Mouse (Mus musculus) CH12.LX (cell line): ENCODE results near the gene Ckap2l. TPM values are rescaled to one million over a fixed set of nuclear protein-coding genes. Genes with fewer than 3 reads are reported as not detected.

Experiments
- DNase-seq: peaks from one replicate; pipeline ENCODE4 v3.0.0-alpha.2; 2013; ENCODE audit errors: extremely low read depth
- H3K27ac ChIP-seq: 2 replicates; pipeline ENCODE4 v1.5.1; 2012; ENCODE audit warnings: low read depth, mild to moderate bottlenecking, control low read depth, moderate library complexity; ENCODE audit not compliant: insufficient read depth
- H3K27me3 ChIP-seq: replicated peaks from 2 replicates; pipeline ENCODE3; 2012; ENCODE audit warnings: inconsistent platforms
- H3K36me3 ChIP-seq, 2 experiments: replicated peaks in 1 of 2; 2 replicates each; pipeline versions ENCODE3 to v1.6.1; 2012; ENCODE audit warnings: inconsistent platforms in 1 of 2, low read length in 1 of 2, mild to moderate bottlenecking in 1 of 2, mixed read lengths in 1 of 2, moderate library complexity in 1 of 2; ENCODE audit not compliant: control insufficient read depth in 1 of 2, insufficient read depth in 1 of 2
- H3K4me1 ChIP-seq, 2 experiments: 2 replicates each; pipeline ENCODE4 v1.6.1; 2012; ENCODE audit warnings: inconsistent platforms in 1 of 2, moderate library complexity in 1 of 2; ENCODE audit not compliant: insufficient read depth in 2 of 2, control insufficient read depth in 1 of 2
- H3K4me2 ChIP-seq: 2 replicates; pipeline ENCODE4 v1.6.1; 2012; ENCODE audit warnings: low read depth, mild to moderate bottlenecking, control low read depth; ENCODE audit not compliant: poor library complexity, insufficient read depth, severe bottlenecking
- H3K4me3 ChIP-seq, 3 experiments: fragments of 150-350 bp in 1 of 3; sonication (generic) in 1 of 3; replicated peaks in 1 of 3; 2 replicates each; pipeline versions ENCODE3 to v1.5.1; 2011 to 2012; ENCODE audit warnings: low read depth in 2 of 3, low read length in 2 of 3, mild to moderate bottlenecking in 2 of 3, moderate library complexity in 2 of 3, control low read depth in 1 of 3, improper control_type of control experiment in 1 of 3, inconsistent platforms in 1 of 3, mixed read lengths in 1 of 3; ENCODE audit not compliant: poor library complexity in 1 of 3
- H3K79me2 ChIP-seq: replicated peaks from 2 replicates; pipeline ENCODE4 v1.6.1; 2012; ENCODE audit warnings: mild to moderate bottlenecking, moderate library complexity; ENCODE audit not compliant: control insufficient read depth, poor library complexity, insufficient read depth, severe bottlenecking; ENCODE audit errors: extremely low read depth
- H3K9ac ChIP-seq: 2 replicates; pipeline ENCODE4 v1.6.1; 2012; ENCODE audit warnings: low read depth, mild to moderate bottlenecking, control low read depth, moderate library complexity; ENCODE audit not compliant: insufficient read depth
- H3K9me3 ChIP-seq: replicated peaks from 2 replicates; pipeline ENCODE3; 2012; ENCODE audit warnings: low read length, inconsistent platforms, mixed read lengths
- CHD1 ChIP-seq: IDR thresholded peaks from 2 replicates; pipeline ENCODE4 v1.6.1; 2012; ENCODE audit warnings: low read depth, low read length, improper control_type of control experiment, inconsistent platforms
- CHD2 ChIP-seq: IDR thresholded peaks from 2 replicates; pipeline ENCODE4 v1.6.1; 2011; ENCODE audit warnings: low read length, improper control_type of control experiment
- CTCF ChIP-seq, 2 experiments: IDR thresholded peaks in 1 of 2; conservative IDR thresholded peaks in 1 of 2; 2 replicates each; pipeline ENCODE4 v1.5.1; 2011 to 2012; ENCODE audit warnings: low read depth in 2 of 2, low read length in 2 of 2, improper control_type of control experiment in 1 of 2, inconsistent platforms in 1 of 2, mild to moderate bottlenecking in 1 of 2, moderate library complexity in 1 of 2
- ELF1 ChIP-seq: IDR thresholded peaks from 2 replicates; pipeline ENCODE4 v1.6.1; 2014; ENCODE audit warnings: low read depth, mild to moderate bottlenecking, inconsistent platforms, low read length, improper control_type of control experiment
- EP300 ChIP-seq: IDR thresholded peaks from 2 replicates; pipeline ENCODE4 v1.6.1; 2011; ENCODE audit warnings: low read length, improper control_type of control experiment
- ETS1 ChIP-seq: conservative IDR thresholded peaks from 2 replicates; pipeline ENCODE4 v1.6.1; 2012; ENCODE audit warnings: low read depth, mild to moderate bottlenecking, inconsistent platforms, low read length, improper control_type of control experiment, moderate library complexity
- GABPA ChIP-seq: IDR thresholded peaks from 2 replicates; pipeline ENCODE4 v1.6.1; 2012; ENCODE audit warnings: low read depth, low read length, improper control_type of control experiment, inconsistent platforms; ENCODE audit not compliant: insufficient replicate concordance
- HCFC1 ChIP-seq: IDR thresholded peaks from 2 replicates; pipeline ENCODE4 v1.6.1; 2012; ENCODE audit warnings: low read depth, mild to moderate bottlenecking, inconsistent platforms, low read length, improper control_type of control experiment
- IRF4 ChIP-seq: IDR thresholded peaks from 2 replicates; pipeline ENCODE4 v1.6.1; 2014; ENCODE audit warnings: low read depth, mild to moderate bottlenecking, inconsistent platforms, low read length, improper control_type of control experiment
- JUN ChIP-seq: IDR thresholded peaks from 2 replicates; pipeline ENCODE4 v1.6.1; 2011; ENCODE audit warnings: low read depth, mild to moderate bottlenecking, low read length, improper control_type of control experiment, moderate library complexity; ENCODE audit not compliant: insufficient read depth
- JUND ChIP-seq: conservative IDR thresholded peaks from 2 replicates; pipeline ENCODE4 v1.6.1; 2011; ENCODE audit warnings: low read depth, low read length, improper control_type of control experiment
- MAZ ChIP-seq: IDR thresholded peaks from 2 replicates; pipeline ENCODE4 v1.6.1; 2012; ENCODE audit warnings: low read depth, mild to moderate bottlenecking, inconsistent platforms, low read length, improper control_type of control experiment, moderate library complexity
- MEF2A ChIP-seq: IDR thresholded peaks from 2 replicates; pipeline ENCODE4 v1.6.1; 2014; ENCODE audit warnings: low read depth, mild to moderate bottlenecking, inconsistent platforms, low read length, improper control_type of control experiment, borderline replicate concordance
- MXI1 ChIP-seq: IDR thresholded peaks from 2 replicates; pipeline ENCODE4 v1.6.1; 2011; ENCODE audit warnings: mild to moderate bottlenecking, low read depth, low read length, improper control_type of control experiment
- MYC ChIP-seq: IDR thresholded peaks from 2 replicates; pipeline ENCODE4 v1.6.1; 2011; ENCODE audit warnings: low read depth, mild to moderate bottlenecking, improper control_type of control experiment, low read length
- NELFE ChIP-seq: IDR thresholded peaks from 2 replicates; pipeline ENCODE4 v1.6.1; 2011; ENCODE audit warnings: low read depth, low read length, improper control_type of control experiment
- PAX5 ChIP-seq: IDR thresholded peaks from 2 replicates; pipeline ENCODE4 v1.6.1; 2012; ENCODE audit warnings: low read length, inconsistent platforms, mixed read lengths
- POLR2A ChIP-seq: IDR thresholded peaks from 2 replicates; pipeline ENCODE4 v1.6.1; 2011; ENCODE audit warnings: low read depth, mild to moderate bottlenecking, improper control_type of control experiment, low read length
- POLR2AphosphoS2 ChIP-seq: IDR thresholded peaks from 2 replicates; pipeline ENCODE4 v1.6.1; 2011; ENCODE audit warnings: low read depth, low read length, improper control_type of control experiment
- RAD21 ChIP-seq: IDR thresholded peaks from 2 replicates; pipeline ENCODE4 v1.6.1; 2011; ENCODE audit warnings: low read depth, mild to moderate bottlenecking, low read length, improper control_type of control experiment, moderate library complexity
- SIN3A ChIP-seq: IDR thresholded peaks from 2 replicates; pipeline ENCODE4 v1.6.1; 2012; ENCODE audit warnings: low read length, improper control_type of control experiment, inconsistent platforms
- TCF12 ChIP-seq: IDR thresholded peaks from 2 replicates; pipeline ENCODE4 v1.6.1; 2014; ENCODE audit warnings: low read depth, mild to moderate bottlenecking, inconsistent platforms, low read length, improper control_type of control experiment
- USF2 ChIP-seq: conservative IDR thresholded peaks from 2 replicates; pipeline ENCODE4 v1.6.1; 2011; ENCODE audit warnings: low read depth, low read length, improper control_type of control experiment
- ZKSCAN1 ChIP-seq: IDR thresholded peaks from 2 replicates; pipeline ENCODE4 v1.6.1; 2012; ENCODE audit warnings: low read depth, inconsistent platforms, low read length, improper control_type of control experiment, borderline replicate concordance
- ZNF384 ChIP-seq: IDR thresholded peaks from 2 replicates; pipeline ENCODE4 v1.6.1; 2012; ENCODE audit warnings: low read depth, low read length, improper control_type of control experiment, inconsistent platforms
- dilution Hi-C: fragments of 300-500 bp; cut with MboI; formaldehyde crosslinking; loops from 2 replicates; pipeline ENCODE4 v1.14.3; 2020; ENCODE audit warnings: low sequenced_read_pairs; ENCODE audit not compliant: extremely low pct_unique_long_range_greater_than_20kb, extremely low pct_ligation_motif_present
- in situ Hi-C: fragments of 300-500 bp; cut with MboI; formaldehyde crosslinking; loops from 3 replicates; pipeline ENCODE4 v1.14.3; 2019; ENCODE audit warnings: low sequenced_read_pairs, low pct_ligation_motif_present, low pct_unique_long_range_greater_than_20kb, mixed read lengths
- polyA plus RNA-seq: library from polyadenylated mRNA; unstranded; fragments of >175 nt; gene quantifications from 2 replicates; pipeline ENCODE4 v1.2.1, GENCODE M21; 2012; ENCODE audit warnings: low read depth; ENCODE audit not compliant: insufficient read length
- total RNA-seq, 2 experiments: library from RNA; depleted of rRNA; stranded (reverse); fragments of 300-350 nt in 1 of 2; fragments of >200 nt in 1 of 2; gene quantifications; 2 replicates each; pipeline ENCODE4 v1.2.3; 2012 to 2014

Ckap2l gene
- total and polyA plus RNA-seq, 3 experiments = 13.3 to 35.6 (median 23.6) TPM

DNA sequence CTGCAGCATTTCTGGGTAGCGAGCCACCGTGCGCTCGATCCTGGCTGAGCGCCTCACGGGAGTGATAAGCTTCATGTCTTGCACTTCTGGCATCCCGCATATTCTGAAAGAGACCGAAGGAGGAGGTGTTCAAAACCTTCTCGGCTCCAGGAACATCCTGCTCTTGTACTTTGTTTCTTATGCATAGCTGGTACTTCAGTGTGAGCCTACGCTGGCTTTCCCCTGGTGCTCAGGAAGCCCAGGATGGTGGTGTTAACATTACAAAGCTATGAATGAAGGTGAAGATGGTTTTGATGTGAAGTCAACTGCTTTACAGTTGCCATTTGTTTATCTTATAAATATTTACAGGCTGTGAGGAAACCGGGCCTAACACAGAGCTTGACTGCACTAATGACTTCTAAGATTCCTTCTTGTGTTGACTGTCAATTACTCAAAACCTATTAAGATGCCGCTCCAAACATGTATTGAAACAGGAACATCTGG lies 27.8 kb downstream of the Ckap2l start:
- no peak overlapping the region for H3K4me2 ChIP-seq
- no peak overlapping the region for H3K4me3 ChIP-seq
- no peaks in the 10 kb centered on the region for H3K27me3 ChIP-seq
- in situ Hi-C loops = loop anchor here (25.0 kb wide), 2 partner anchors 332 to 582 kb away; partner anchors contain the start of genes Anapc1, Mertk and Zc3h8
- no peaks in the 10 kb centered on the region for H3K79me2 ChIP-seq
- no peak for DNase-seq
- dilution Hi-C loops = no loop called here
- TF ChIP-seq CHD2 (no peak), ZNF384 (no peak), MAZ (no peak), POLR2A (no peak), EP300 (no peak), CTCF (conservative IDR thresholded peaks at IDR 0.05 in 1 of 2, IDR thresholded peaks at IDR 0.05 in 1 of 2; ENCODE audit: low read depth in 2 of 2, low read length in 2 of 2) (no peak), JUN (no peak), IRF4 (no peak), MXI1 (no peak), RAD21 (no peak), ELF1 (no peak), USF2 (no peak), TCF12 (no peak), ZKSCAN1 (no peak), PAX5 (no peak), SIN3A (no peak), CHD1 (no peak), POLR2AphosphoS2 (no peak)
- TF ChIP-seq, all 38 proteins: peak for 0
- Histone ChIP-seq H3K4me1 (peaks cover 0 to 4% of the 10 kb centered on the region in 2 experiments; a peak in 2 of 4 replicates), H3K27ac (no peak overlapping the region), H3K9me3 (peaks cover 8% of the 10 kb centered on the region), H3K9ac (no peak overlapping the region), H3K36me3 (peaks cover 43 to 72% of the 10 kb centered on the region in 2 experiments)

DNA sequence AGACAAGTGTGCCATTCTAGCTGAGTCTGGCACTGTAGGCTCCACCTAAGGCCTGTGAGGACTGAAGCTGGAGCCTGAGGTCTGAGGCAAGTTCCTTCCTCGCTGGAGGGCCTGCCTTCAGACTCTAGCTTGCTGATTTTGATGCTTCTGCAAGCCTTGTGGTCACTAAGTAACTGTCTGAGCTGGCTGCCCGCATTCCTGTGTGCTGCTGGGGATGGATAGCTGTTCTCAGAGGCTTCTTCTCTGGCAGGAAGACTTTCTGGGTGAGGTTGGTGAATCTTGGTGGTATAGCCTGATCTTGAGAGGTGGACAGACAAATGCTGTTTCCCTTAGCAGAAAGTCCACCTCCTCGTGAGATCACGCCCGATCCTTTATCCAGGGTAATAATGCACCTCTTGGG lies 29.3 kb downstream of the Ckap2l start:
- Histone ChIP-seq H3K27ac (no peak overlapping the region), H3K4me2 (no peak overlapping the region), H3K79me2 (no peaks in the 10 kb centered on the region), H3K4me3 (no peak overlapping the region), H3K9me3 (peaks cover 8% of the 10 kb centered on the region), H3K36me3 (peaks cover 36 to 59% of the 10 kb centered on the region in 2 experiments), H3K4me1 (peaks cover 0 to 4% of the 10 kb centered on the region in 2 experiments; a peak in 2 of 4 replicates), H3K27me3 (no peaks in the 10 kb centered on the region), H3K9ac (no peak overlapping the region)
- no peak for TF ChIP-seq CHD2
- no peak for TF ChIP-seq CHD1
- no peak for TF ChIP-seq POLR2A
- TF ChIP-seq ELF1 = no peak
- TF ChIP-seq EP300 = no peak
- no peak for TF ChIP-seq ETS1
- TF ChIP-seq NELFE = no peak
- no peak for TF ChIP-seq GABPA
- TF ChIP-seq MYC = no peak
- no peak for TF ChIP-seq TCF12
- TF ChIP-seq JUND = no peak
- TF ChIP-seq HCFC1 = no peak
- TF ChIP-seq MEF2A = no peak
- in situ Hi-C loops (loop anchor here (25.0 kb wide), 2 partner anchors 330 to 580 kb away; partner anchors contain the start of genes Anapc1, Mertk and Zc3h8), dilution Hi-C loops (no loop called here)
- no peak for DNase-seq
